Mouse (Mus musculus) kidney, adult 10 weeks (tissue): ENCODE results near the gene Taar7b. TPM values are rescaled to one million over a fixed set of nuclear protein-coding genes. Genes with fewer than 3 reads are reported as not detected.

ENCODE experiments used
- polyA plus RNA-seq: library from polyadenylated mRNA; stranded (reverse); fragments of 350-450 nt; fragmentation: Illumina TruSeq; extraction: RNeasy Lipid Tissue Mini Kit (QIAGEN cat#74804); gene quantifications from one replicate; pipeline ENCODE4 v1.2.3, GENCODE M21; 2014; ENCODE audit warnings: low read depth, low replicate concordance

Taar7b gene
- polyA plus RNA-seq, result not detected

GRCm38 (mm10) chr10:23999639-24000038 lies at the start of gene Taar7b:
Gene Taar7b (plus strand): TSS chr10:23999939.

GRCm38 (mm10) chr10:23960444-23960915 lies 39.3 kb upstream of the Taar7b start, which contains the start of gene Taar4:
Gene Taar4 (plus strand): TSS chr10:23960494.

GRCm38 (mm10) chr10:23970656-23971165 lies 29.0 kb upstream of the Taar7b start, which contains the start of gene Taar5:
Gene Taar5 (plus strand): TSS chr10:23970706.

GRCm38 (mm10) chr10:23985546-23985945 lies 14.2 kb upstream of the Taar7b start, which contains the start of gene Taar6:
Gene Taar6 (minus strand): TSS chr10:23985646.

GRCm38 (mm10) chr10:23993381-23993780 lies 6.4 kb upstream of the Taar7b start, which contains the start of gene Taar7a:
Gene Taar7a (minus strand): TSS chr10:23993481.

GRCm38 (mm10) chr10:24026922-24027321 lies 27.2 kb downstream of the Taar7b start, which contains the start of gene Taar7d:
Gene Taar7d (plus strand): TSS chr10:24027222.

GRCm38 (mm10) chr10:24037314-24037713 lies 37.6 kb downstream of the Taar7b start, which contains the start of gene Taar7e:
Gene Taar7e (plus strand): TSS chr10:24037614.

GRCm38 (mm10) chr10:24049210-24049609 lies 49.5 kb downstream of the Taar7b start, which contains the start of gene Taar7f:
Gene Taar7f (plus strand): TSS chr10:24049510.

Other genes with a start within 250 kb of the Taar7b start
- gene Rps12, start 212.7 kb upstream of the Taar7b start, polyA plus RNA-seq, result 253 TPM
- gene Slc18b1, start 203.0 kb upstream of the Taar7b start, polyA plus RNA-seq, result 26.8 TPM
- gene Vnn3, start 148.5 kb upstream of the Taar7b start, polyA plus RNA-seq, result not detected
- 162 TPM for gene Vnn1, start 105.3 kb upstream of the Taar7b start, polyA plus RNA-seq
- not detected for gene Taar1, start 79.6 kb upstream of the Taar7b start, polyA plus RNA-seq
- gene Taar2, start 61.4 kb upstream of the Taar7b start, polyA plus RNA-seq, result not detected
- not detected for gene Taar3, start 50.4 kb upstream of the Taar7b start, polyA plus RNA-seq
- not detected for gene Taar4, start 39.4 kb upstream of the Taar7b start, polyA plus RNA-seq
- not detected for gene Taar5, start 29.2 kb upstream of the Taar7b start, polyA plus RNA-seq
- gene Taar6, start 14.3 kb upstream of the Taar7b start, polyA plus RNA-seq, result not detected
- not detected for gene Taar7a, start 6.5 kb upstream of the Taar7b start, polyA plus RNA-seq
- not detected for gene Taar7d, start 27.3 kb downstream of the Taar7b start, polyA plus RNA-seq
- gene Taar7e, start 37.7 kb downstream of the Taar7b start, polyA plus RNA-seq, result not detected
- not detected for gene Taar7f, start 49.6 kb downstream of the Taar7b start, polyA plus RNA-seq
- gene Taar8a, start 76.6 kb downstream of the Taar7b start, polyA plus RNA-seq, result not detected
- gene Taar8b, start 92.4 kb downstream of the Taar7b start, polyA plus RNA-seq, result not detected
- not detected for gene Taar8c, start 102.0 kb downstream of the Taar7b start, polyA plus RNA-seq
- not detected for gene Taar9, start 109.6 kb downstream of the Taar7b start, polyA plus RNA-seq
- gene Stx7, start 149.4 kb downstream of the Taar7b start, polyA plus RNA-seq, result 366 TPM
- gene Moxd1, start 223.6 kb downstream of the Taar7b start, polyA plus RNA-seq, result not detected